Mouse (Mus musculus) myocyte (in vitro differentiated cells): Measurements from ENCODE around the gene Card9.

Experiments used
- MYOD1 ChIP-seq, 3 experiments: IDR thresholded peaks; one replicate each; pipeline ENCODE4 v1.6.1; 2011; ENCODE audit warnings: control low read depth in 2 of 3, low read depth in 2 of 3, mild to moderate bottlenecking in 2 of 3, moderate library complexity in 1 of 3; ENCODE audit not compliant: insufficient read length in 2 of 3, control insufficient read depth in 1 of 3
- POLR2A ChIP-seq: IDR thresholded peaks from one replicate; pipeline ENCODE4 v1.6.1; 2011; ENCODE audit warnings: low read depth, mild to moderate bottlenecking, control low read depth, moderate library complexity; ENCODE audit not compliant: insufficient read length
- REST ChIP-seq: IDR thresholded peaks from one replicate; pipeline ENCODE4 v1.6.1; 2011; ENCODE audit warnings: mild to moderate bottlenecking, control low read depth, moderate library complexity; ENCODE audit not compliant: insufficient read depth, insufficient read length

DNA sequence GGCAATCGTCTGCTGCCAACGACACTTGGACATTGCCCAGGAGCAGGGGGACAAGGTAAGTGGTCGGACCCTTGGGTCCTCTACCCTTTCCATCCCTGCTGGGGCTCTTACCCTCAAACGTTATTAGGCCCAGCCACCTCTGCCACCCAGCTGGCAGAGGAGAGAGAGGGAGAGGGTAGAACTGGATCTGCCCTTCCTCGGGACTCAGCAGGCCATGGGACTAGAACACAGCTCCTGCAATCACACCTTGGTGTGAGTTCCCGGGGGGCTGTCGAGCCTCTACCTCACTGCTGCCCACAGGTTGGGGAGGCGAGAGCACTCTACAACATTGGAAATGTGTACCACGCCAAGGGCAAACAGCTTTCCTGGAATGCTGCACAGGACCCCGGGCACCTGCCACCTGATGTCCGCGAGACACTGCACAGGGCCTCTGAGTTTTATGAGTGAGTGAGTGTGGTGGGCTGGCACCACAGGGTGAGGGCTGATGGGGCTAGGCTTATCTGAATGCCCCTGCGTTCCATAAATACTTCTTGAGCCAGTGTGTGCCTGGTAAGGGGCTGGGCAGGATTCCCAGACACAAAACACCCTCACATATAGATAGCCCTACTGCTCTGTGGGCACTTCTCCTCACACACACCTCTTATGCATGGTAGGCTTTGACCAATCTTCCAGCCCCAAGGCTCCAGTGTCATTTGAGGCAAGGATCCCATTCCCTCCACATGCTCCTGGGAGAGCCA, 37.0 kb downstream of the Card9 start:
- TF ChIP-seq POLR2A (no peak), REST (no peak), MYOD1 (IDR thresholded peaks at IDR 0.05; ENCODE audit: control insufficient read depth in 1 of 3, insufficient read length in 2 of 3, low read depth in 2 of 3) (no peak)
